Mouse (Mus musculus): ENCODE measurements around the gene Slc41a3.

GRCm38 (mm10) chr6:90623456-90623836 is 18.9 kb downstream of the Slc41a3 start:
- TF ChIP-seq EP300 (optimal IDR thresholded peaks at IDR 0.05) (no peak), CTCF (IDR thresholded peaks at IDR 0.05; ENCODE audit: low read depth) (no peak)

All from stomach, postnatal 0 days (tissue).